Mouse (Mus musculus): ENCODE results near the gene Defb23.
A peak's percentile ranks its signal among the peaks of the same experiment; 100 is the strongest.
"Not testable (repeated sequence)": the region's sequence is repeated elsewhere in the genome, so short reads cannot be mapped to it uniquely, and the experiment has no call there.

The Defb23 gene

DNA sequence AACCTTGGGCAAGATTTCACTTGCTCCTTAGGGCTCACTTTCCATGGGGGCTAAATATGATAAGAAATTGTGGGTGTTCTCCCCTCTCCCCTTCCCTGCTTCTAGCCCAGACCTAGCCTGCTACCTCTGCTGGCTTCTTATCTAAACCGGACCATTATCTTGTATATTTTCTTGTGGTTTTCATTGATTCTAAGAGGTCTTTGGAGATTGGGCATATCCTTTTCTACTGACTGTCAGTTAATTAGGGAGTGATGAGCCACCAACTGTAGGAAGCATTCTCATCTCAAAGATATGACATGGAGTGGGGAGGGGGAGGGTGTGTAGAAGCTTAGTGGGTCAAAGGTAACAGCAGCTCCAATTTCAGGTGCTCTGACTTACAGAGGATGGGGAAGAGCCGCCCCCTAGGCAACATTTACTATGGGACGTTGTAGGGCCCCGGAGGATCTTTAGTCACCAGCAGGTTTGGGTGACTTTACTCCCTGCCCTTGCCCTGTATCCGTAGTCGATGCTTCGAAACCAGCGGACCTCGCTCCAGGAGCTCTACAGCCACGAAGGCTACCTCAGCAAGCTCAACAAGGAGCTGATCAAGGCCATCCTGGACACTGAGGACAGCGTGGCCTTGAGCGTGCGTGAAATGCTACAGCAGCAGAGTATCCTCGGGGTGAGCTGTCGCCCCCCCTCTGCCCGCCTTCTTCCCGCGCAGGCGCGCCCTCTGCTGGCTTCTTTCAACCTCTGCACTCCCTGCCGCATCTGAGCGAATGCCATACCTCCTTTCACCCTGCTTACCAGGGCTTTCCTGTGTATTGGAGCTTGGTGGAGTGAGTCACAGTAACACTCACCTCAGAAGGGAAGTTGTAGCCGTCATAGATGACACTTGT, 27.2 kb downstream of the Defb23 start:
- peak; percentile 67 for DNase-seq (ENCODE audit: low read depth, low spot score)

DNA sequence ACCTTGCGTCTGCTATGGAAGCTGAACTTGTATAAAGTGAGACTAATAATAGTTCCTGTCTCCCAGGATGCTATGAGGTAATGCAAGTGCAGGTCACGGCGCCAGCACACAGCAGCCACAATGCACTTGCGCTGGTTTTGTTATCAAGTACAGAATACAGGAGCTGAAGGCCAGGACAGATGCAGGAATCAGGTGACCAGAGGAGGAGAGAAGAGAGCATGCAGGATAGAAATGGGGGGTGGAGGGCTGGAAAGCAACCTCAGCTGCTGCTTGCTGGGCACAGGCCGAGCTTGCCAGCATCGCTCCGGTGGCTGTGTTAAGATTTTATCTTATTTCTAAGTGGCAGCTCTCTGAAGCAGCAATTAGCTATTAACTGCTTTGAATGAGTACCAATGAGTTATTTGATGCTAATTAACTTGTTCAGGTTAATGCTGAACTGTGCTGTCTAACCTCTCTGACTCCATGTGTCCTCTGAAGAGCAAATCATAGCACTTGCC, 28.0 kb downstream of the Defb23 start:
- no peak for DNase-seq (ENCODE audit: low read depth, low spot score)

DNA sequence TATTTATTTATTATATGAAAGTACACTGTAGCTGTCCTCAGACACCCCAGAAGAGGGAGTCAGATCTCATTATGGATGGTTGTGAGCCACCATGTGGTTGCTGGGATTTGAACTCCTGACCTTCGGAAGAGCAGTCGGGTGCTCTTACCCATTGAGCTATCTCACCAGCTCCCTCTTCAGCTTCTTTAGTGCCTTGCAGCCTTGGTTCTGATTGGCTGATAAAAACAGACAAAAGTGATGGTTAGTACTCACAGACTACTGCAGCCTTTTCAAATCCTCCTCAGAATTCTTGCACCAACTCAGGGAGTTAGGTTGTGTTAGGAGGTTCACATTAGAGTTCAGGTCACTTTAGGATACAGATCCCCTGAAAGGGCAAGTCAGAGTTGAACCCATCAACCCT, 35.9 kb downstream of the Defb23 start:
- DNase-seq (ENCODE audit: low read depth, low spot score) = not testable (repeated sequence)

- DNase-seq (ENCODE audit: low read depth, low spot score) = no peak
These were observed 36.9 kb downstream of the Defb23 start for GRCm38 (mm10) chr2:152427493-152427892.

DNA sequence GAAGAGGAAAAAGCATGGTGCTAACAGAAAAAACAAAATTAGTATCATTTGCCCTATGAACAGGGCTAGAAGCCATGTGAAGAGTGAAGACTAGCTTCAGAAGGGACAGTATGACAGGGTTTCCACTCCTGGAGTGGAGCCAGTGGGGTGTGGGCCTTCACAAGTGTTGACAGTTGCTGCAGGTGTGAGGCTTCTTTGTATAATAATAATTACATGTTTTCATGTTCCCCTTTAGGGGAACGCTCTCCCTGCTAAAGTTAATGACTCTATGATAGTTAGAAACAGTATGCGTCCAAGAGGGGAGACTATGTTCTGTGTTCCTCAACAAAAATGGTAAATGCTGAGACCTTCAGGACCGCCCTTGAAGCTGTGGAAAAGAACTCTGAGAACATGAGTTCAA, 48.6 kb downstream of the Defb23 start:
- no peak for DNase-seq (ENCODE audit: low read depth, low spot score)

- DNase-seq (ENCODE audit: low read depth, low spot score) = no peak
These were observed 49.1 kb downstream of the Defb23 start, which contains the start of gene 6820408C15Rik for GRCm38 (mm10) chr2:152415287-152415686. TSS of gene 6820408C15Rik (plus strand) at chr2:152415587.

GRCm38 (mm10) chr2:152414591-152415165, 49.7 kb downstream of the Defb23 start, which contains the start of gene Zcchc3:
TSS of gene Zcchc3 (minus strand) at chr2:152415027.
- DNase-seq (ENCODE audit: low read depth, low spot score) = no peak

DNA sequence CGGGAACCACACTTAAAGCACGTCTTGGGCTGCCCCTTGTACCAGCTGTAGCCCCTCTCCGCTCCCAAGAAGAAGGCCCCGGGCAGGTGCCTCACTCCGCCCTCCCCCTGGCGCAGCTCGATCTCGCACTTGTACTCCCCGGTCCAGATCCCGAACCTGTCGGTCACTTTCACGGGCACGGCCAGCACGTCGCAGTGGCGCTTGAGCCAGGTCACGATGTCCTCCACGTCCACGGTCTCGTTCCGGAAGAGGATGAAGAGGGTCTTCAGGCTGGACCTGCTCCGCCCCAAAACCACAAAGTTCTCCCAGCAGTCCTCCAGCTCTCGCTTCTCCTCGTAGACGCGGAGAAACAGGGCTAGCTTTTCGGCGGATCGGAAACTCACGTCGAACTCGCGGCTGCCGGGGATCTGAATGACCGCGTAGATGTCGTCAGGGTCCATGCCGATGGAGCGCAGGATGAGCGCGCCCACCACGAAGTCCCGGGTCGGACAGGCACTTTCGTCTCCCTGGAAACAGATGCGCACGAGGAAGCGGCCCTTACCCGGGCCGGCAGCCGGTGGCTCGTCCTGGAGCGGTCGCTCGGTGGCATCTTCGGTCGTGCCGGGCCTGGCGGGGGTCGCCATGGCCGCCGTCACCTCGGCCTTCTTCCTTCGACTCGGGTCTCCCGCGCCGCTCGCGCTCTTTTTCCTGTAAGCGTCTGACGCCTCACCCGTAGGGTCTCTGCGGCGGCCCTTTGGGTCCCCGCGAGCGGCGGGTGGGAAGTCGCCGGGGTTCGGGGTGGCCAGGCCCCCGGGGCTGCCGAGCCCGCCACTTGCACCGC, 50.4 kb downstream of the Defb23 start:
- no peak for DNase-seq (ENCODE audit: low read depth, low spot score)

DNA sequence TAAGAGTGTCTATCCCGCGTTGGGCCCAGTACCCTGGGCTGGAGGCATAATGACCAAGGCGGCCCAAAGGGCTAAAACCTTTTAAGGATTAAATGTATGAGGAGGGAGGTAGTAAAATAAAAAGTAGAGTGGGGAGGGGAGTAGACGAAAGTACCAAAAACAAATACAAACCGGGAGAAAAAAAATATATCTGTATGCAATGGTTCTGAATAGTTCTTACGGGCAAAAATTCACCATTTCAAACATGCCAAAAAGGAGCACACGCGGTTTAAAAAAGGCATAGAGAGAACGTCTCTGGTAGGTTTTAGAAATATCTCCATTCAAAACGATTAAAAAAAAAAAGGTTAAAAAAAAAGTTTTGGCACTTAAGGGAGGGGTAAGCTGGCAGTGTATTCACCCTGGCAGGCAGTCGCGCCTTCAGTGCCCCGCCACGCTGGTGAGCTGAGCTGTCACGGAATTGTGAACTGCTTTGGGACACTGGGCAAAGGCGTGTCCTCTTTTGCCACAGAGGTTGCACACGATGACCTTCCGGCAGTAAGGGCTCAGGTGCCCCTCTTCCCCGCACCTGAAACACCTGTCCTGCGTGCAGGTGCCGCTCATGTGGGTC, 51.2 kb downstream of the Defb23 start:
- no peak for DNase-seq (ENCODE audit: low read depth, low spot score)

GRCm38 (mm10) chr2:152412526-152413157, 51.8 kb downstream of the Defb23 start:
- no peak for DNase-seq (ENCODE audit: low read depth, low spot score)

GRCm38 (mm10) chr2:152411471-152411870, 52.9 kb downstream of the Defb23 start:
- no peak for DNase-seq (ENCODE audit: low read depth, low spot score)

- DNase-seq (ENCODE audit: low read depth, low spot score) = no peak
These were observed 53.4 kb downstream of the Defb23 start for GRCm38 (mm10) chr2:152410971-152411371.

- DNase-seq (ENCODE audit: low read depth, low spot score) = no peak
These were observed 54.6 kb downstream of the Defb23 start for GRCm38 (mm10) chr2:152409781-152410180.
